Mouse (Mus musculus): ENCODE measurements around the gene Maz. TPM values are rescaled to one million over a fixed set of nuclear protein-coding genes. Genes with fewer than 3 reads are reported as not detected.

The Maz gene
- polyA plus RNA-seq, 1 experiment: 350 TPM

DNA sequence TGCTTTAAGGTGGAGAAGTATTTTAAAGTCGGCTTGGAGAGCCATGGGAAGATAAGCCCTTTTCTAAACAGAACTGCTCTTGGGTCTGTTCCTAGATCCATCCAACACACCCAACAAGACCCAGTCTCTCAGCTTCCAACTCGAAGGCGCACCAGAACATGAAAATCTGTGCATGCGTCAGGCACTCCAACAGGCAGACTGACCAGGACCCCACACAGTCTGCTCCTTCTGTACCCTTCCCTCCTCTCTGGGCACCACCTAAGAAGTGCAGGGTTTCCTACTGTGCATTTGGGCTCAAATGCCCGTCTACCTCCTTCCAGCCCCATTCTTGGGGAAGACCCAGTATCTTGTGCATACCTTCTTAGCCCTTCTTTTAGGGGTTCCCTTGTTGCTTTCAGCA is 6.3 kb downstream of the Maz start:
- no peak for TF ChIP-seq POLR2A (IDR thresholded peaks at IDR 0.05; ENCODE audit: borderline replicate concordance, extremely low read depth, insufficient read depth, insufficient read length, poor library complexity, severe bottlenecking)
- TF ChIP-seq CTCF (IDR thresholded peaks at IDR 0.05; ENCODE audit: borderline replicate concordance, extremely low read depth, insufficient read depth, insufficient read length): no peak
- no peak for DNase-seq (ENCODE audit: low read depth)

- TF ChIP-seq CTCF (IDR thresholded peaks at IDR 0.05; ENCODE audit: borderline replicate concordance, extremely low read depth, insufficient read depth, insufficient read length): no peak
- TF ChIP-seq POLR2A (IDR thresholded peaks at IDR 0.05; ENCODE audit: borderline replicate concordance, extremely low read depth, insufficient read depth, insufficient read length, poor library complexity, severe bottlenecking): no peak
- DNase-seq (ENCODE audit: low read depth): no peak
Measured at GRCm38 (mm10) chr7:127020031-127020430, 6.8 kb downstream of the Maz start.

GRCm38 (mm10) chr7:127019306-127019960 is 7.4 kb downstream of the Maz start:
- no peak for TF ChIP-seq POLR2A (IDR thresholded peaks at IDR 0.05; ENCODE audit: borderline replicate concordance, extremely low read depth, insufficient read depth, insufficient read length, poor library complexity, severe bottlenecking)
- no peak for TF ChIP-seq CTCF (IDR thresholded peaks at IDR 0.05; ENCODE audit: borderline replicate concordance, extremely low read depth, insufficient read depth, insufficient read length)
- DNase-seq (ENCODE audit: low read depth): no peak

- DNase-seq (ENCODE audit: low read depth): no peak
- TF ChIP-seq CTCF (IDR thresholded peaks at IDR 0.05; ENCODE audit: borderline replicate concordance, extremely low read depth, insufficient read depth, insufficient read length) (no peak), POLR2A (IDR thresholded peaks at IDR 0.05; ENCODE audit: borderline replicate concordance, extremely low read depth, insufficient read depth, insufficient read length, poor library complexity, severe bottlenecking) (no peak)
Measured at GRCm38 (mm10) chr7:127018416-127019305, 8.2 kb downstream of the Maz start.

- TF ChIP-seq CTCF (IDR thresholded peaks at IDR 0.05; ENCODE audit: borderline replicate concordance, extremely low read depth, insufficient read depth, insufficient read length): no peak
- no peak for TF ChIP-seq POLR2A (IDR thresholded peaks at IDR 0.05; ENCODE audit: borderline replicate concordance, extremely low read depth, insufficient read depth, insufficient read length, poor library complexity, severe bottlenecking)
- no peak for DNase-seq (ENCODE audit: low read depth)
Measured at GRCm38 (mm10) chr7:127017950-127018345, 8.9 kb downstream of the Maz start.

- peak; percentile 100 for DNase-seq (ENCODE audit: low read depth)
- no peak; the same call in 1 of the 2 replicates for TF ChIP-seq POLR2A (IDR thresholded peaks at IDR 0.05; ENCODE audit: borderline replicate concordance, extremely low read depth, insufficient read depth, insufficient read length, poor library complexity, severe bottlenecking)
- TF ChIP-seq CTCF (IDR thresholded peaks at IDR 0.05; ENCODE audit: borderline replicate concordance, extremely low read depth, insufficient read depth, insufficient read length): peak; percentile 85
Measured at GRCm38 (mm10) chr7:127016971-127017949, 9.6 kb downstream of the Maz start, which contains the start of gene Pagr1a. TSS of gene Pagr1a (minus strand) at chr7:127017352.

GRCm38 (mm10) chr7:127016486-127016938 is 10.3 kb downstream of the Maz start:
- TF ChIP-seq CTCF (IDR thresholded peaks at IDR 0.05; ENCODE audit: borderline replicate concordance, extremely low read depth, insufficient read depth, insufficient read length) (no peak), POLR2A (IDR thresholded peaks at IDR 0.05; ENCODE audit: borderline replicate concordance, extremely low read depth, insufficient read depth, insufficient read length, poor library complexity, severe bottlenecking) (no peak; the same call in 1 of the 2 replicates)
- DNase-seq (ENCODE audit: low read depth): no peak

DNA sequence TGATC is 10.6 kb downstream of the Maz start, which contains the start of gene Pagr1b:
TSS of gene Pagr1b (minus strand) at position 4 of the 5 bp plus-strand sequence.
- DNase-seq (ENCODE audit: low read depth): no peak
- TF ChIP-seq POLR2A (IDR thresholded peaks at IDR 0.05; ENCODE audit: borderline replicate concordance, extremely low read depth, insufficient read depth, insufficient read length, poor library complexity, severe bottlenecking) (no peak), CTCF (IDR thresholded peaks at IDR 0.05; ENCODE audit: borderline replicate concordance, extremely low read depth, insufficient read depth, insufficient read length) (no peak)

GRCm38 (mm10) chr7:127016081-127016480 is 10.8 kb downstream of the Maz start:
- peak; percentile 57 for DNase-seq (ENCODE audit: low read depth)
- TF ChIP-seq POLR2A (IDR thresholded peaks at IDR 0.05; ENCODE audit: borderline replicate concordance, extremely low read depth, insufficient read depth, insufficient read length, poor library complexity, severe bottlenecking) (no peak), CTCF (IDR thresholded peaks at IDR 0.05; ENCODE audit: borderline replicate concordance, extremely low read depth, insufficient read depth, insufficient read length) (no peak)

- TF ChIP-seq POLR2A (IDR thresholded peaks at IDR 0.05; ENCODE audit: borderline replicate concordance, extremely low read depth, insufficient read depth, insufficient read length, poor library complexity, severe bottlenecking): no peak
- no peak for TF ChIP-seq CTCF (IDR thresholded peaks at IDR 0.05; ENCODE audit: borderline replicate concordance, extremely low read depth, insufficient read depth, insufficient read length)
- DNase-seq (ENCODE audit: low read depth): no peak
Measured at GRCm38 (mm10) chr7:127014993-127015392, 11.8 kb downstream of the Maz start.

DNA sequence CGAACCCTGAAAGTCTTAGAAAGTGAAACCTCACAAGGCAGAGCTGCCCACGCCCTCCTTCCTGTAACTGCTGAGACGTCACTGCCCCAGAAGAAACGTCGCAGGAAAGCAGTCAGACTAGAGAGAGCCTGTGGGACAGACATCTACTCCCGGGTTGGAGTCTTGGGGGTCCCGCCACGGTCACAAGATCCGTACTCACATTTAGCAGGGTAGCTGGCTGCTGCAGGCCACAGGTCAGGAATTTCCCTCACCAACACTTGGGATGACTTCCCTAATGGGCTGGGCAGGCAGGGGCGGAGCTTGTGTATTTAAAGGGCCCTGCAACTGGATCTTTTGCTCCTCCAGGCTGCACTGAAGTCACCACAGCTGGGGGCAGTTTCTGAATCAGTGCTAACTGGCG is 12.5 kb downstream of the Maz start, which contains the start of gene Mvp:
TSS of gene Mvp (minus strand) at position 302 of the 400 bp plus-strand sequence.
- no peak for DNase-seq (ENCODE audit: low read depth)
- TF ChIP-seq POLR2A (IDR thresholded peaks at IDR 0.05; ENCODE audit: borderline replicate concordance, extremely low read depth, insufficient read depth, insufficient read length, poor library complexity, severe bottlenecking): no peak
- no peak for TF ChIP-seq CTCF (IDR thresholded peaks at IDR 0.05; ENCODE audit: borderline replicate concordance, extremely low read depth, insufficient read depth, insufficient read length)

Measured in brain, embryonic 14.5 days (tissue).